Mouse (Mus musculus) kidney, adult 2 months (tissue): ENCODE measurements at regions not wholly inside any gene's neighbourhood (a gene's known extent, or its start where the extent isn't known, plus 50 kb on each side); places are given as distances from the start of the nearest gene placed in this dataset.

Experiments used
- CTCF ChIP-seq: fragments of 200-500 bp; conservative IDR thresholded peaks from 2 replicates; pipeline ENCODE4 v1.5.1; 2011; ENCODE audit warnings: low read depth, mild to moderate bottlenecking, control low read depth, low read length, moderate library complexity, mixed read lengths; ENCODE audit not compliant: insufficient read depth, insufficient read length
- POLR2A ChIP-seq: fragments of 200-500 bp; IDR thresholded peaks from one replicate; pipeline ENCODE4 v1.6.1; 2011; ENCODE audit warnings: low read depth, low read length, control low read depth

DNA sequence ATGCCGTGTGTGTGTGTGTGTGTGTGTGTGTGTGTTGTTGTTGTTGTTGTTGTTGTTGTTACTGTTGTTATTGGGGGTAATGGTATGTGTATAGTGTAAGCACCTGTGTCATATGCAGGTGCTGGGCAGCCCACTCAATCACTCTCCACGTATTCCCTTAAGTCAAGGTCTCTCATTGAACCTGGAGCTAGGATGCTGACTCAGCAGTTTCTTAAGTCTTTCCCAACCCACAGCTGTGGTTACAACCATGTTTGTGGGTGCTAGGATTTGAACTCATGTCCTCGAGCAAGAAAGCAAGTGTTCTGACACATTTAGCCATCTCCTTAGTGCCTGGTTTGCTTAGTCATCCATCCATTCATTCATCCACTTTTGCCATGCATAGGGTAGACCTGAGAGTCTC is 133.2 kb downstream of the 1700129C05Rik start:
- TF ChIP-seq CTCF = no peak
- no peak for TF ChIP-seq POLR2A
